Mouse (Mus musculus): ENCODE measurements around the gene Slco2a1. TPM values are rescaled to one million over a fixed set of nuclear protein-coding genes. Genes with fewer than 3 reads are reported as not detected.

Slco2a1 gene
- polyA plus RNA-seq, 1 experiment: 9.1 TPM

- no peak overlapping the region for H3K27ac ChIP-seq (ENCODE audit: insufficient read depth, low read length)
- H3K4me3 ChIP-seq (ENCODE audit: insufficient read depth, low read length): no peak overlapping the region
- no peaks in the 10 kb centered on the region for H3K4me1 ChIP-seq (ENCODE audit: control insufficient read depth, insufficient read depth, low read length)
- TF ChIP-seq POLR2A (IDR thresholded peaks at IDR 0.05; ENCODE audit: low read depth, low read length): no peak
- TF ChIP-seq CTCF (IDR thresholded peaks at IDR 0.05; ENCODE audit: borderline replicate concordance, insufficient read depth, low read length): no peak
Measured at GRCm38 (mm10) chr9:103143881-103144280, 155.4 kb downstream of the Slco2a1 start.

DNA sequence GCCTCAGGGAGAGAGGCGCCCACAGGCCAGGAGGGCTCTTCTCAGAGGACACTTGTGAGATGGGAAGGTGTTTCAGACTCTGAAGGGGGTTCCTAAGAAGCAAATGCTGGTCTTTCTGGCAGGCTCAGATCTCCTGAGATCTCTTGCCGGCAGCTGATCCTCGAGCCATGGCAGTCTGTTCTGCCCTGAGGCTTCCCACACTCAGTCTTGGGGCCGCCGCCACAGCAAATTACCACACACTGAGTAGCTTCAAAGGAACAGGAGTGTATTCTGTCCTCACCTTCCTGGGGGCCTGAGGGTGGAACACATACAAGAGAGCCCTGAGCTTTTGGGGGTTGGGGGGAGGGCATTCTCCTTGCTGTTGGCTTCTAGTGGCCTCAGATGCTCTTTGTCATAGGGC is 156.8 kb downstream of the Slco2a1 start:
- Histone ChIP-seq H3K4me1 (ENCODE audit: control insufficient read depth, insufficient read depth, low read length) (no peaks in the 10 kb centered on the region), H3K4me3 (ENCODE audit: insufficient read depth, low read length) (no peak overlapping the region), H3K27ac (ENCODE audit: insufficient read depth, low read length) (no peak overlapping the region)
- TF ChIP-seq POLR2A (IDR thresholded peaks at IDR 0.05; ENCODE audit: low read depth, low read length): no peak
- no peak for TF ChIP-seq CTCF (IDR thresholded peaks at IDR 0.05; ENCODE audit: borderline replicate concordance, insufficient read depth, low read length)

Other genes with a start within 250 kb of the Slco2a1 start
- 198 and 217 TPM in 2 replicates for gene Ryk, start 153.8 kb upstream of the Slco2a1 start, polyA plus RNA-seq (2011; ENCODE audit: insufficient read length, low read depth, missing spikeins)
- gene Rab6b, start 123.1 kb downstream of the Slco2a1 start, polyA plus RNA-seq (2011; ENCODE audit: insufficient read length, low read depth, missing spikeins): 1.7 and 2.4 TPM in 2 replicates
- 43.1 and 76.1 TPM in 2 replicates for gene Srprb, start 213.4 kb downstream of the Slco2a1 start, polyA plus RNA-seq (2011; ENCODE audit: insufficient read length, low read depth, missing spikeins)
- gene Gm20425, start 241.6 kb downstream of the Slco2a1 start, polyA plus RNA-seq (2011; ENCODE audit: insufficient read length, low read depth, missing spikeins): 0.33 and 1.4 TPM in 2 replicates
- 1.2 and 2.2 TPM in 2 replicates for gene Trf, start 241.7 kb downstream of the Slco2a1 start, polyA plus RNA-seq (2011; ENCODE audit: insufficient read length, low read depth, missing spikeins)